Mouse (Mus musculus): Measurements from ENCODE around the gene D830030K20Rik. TPM values are rescaled to one million over a fixed set of nuclear protein-coding genes. Genes with fewer than 3 reads are reported as not detected.
"Not testable (repeated sequence)": the region's sequence is repeated elsewhere in the genome, so short reads cannot be mapped to it uniquely, and the experiment has no call there.

D830030K20Rik gene
- polyA plus RNA-seq (2012): not detected in 2 replicates

- TF ChIP-seq GATA1 (IDR thresholded peaks at IDR 0.05; ENCODE audit: low read length): not testable (repeated sequence)
Measured at GRCm38 (mm10) chr14:3208272-3209152, at the start of gene D830030K20Rik. D830030K20Rik (plus strand) TSS chr14:3208488.

- TF ChIP-seq GATA1 (IDR thresholded peaks at IDR 0.05; ENCODE audit: low read length): not testable (repeated sequence)
Measured at GRCm38 (mm10) chr14:3187955-3188354, 20.3 kb upstream of the D830030K20Rik start, which contains the start of gene Gm5795. Gm5795 (plus strand) TSS chr14:3188255.

Other genes with a start within 250 kb of the D830030K20Rik start
- not detected in 2 replicates for gene Gm2888, start 178.5 kb upstream of the D830030K20Rik start, polyA plus RNA-seq (2012)
- gene Gm2897, start 159.2 kb upstream of the D830030K20Rik start, polyA plus RNA-seq (2012): not detected in 2 replicates
- gene Gm10340, start 74.5 kb upstream of the D830030K20Rik start, polyA plus RNA-seq (2012): not detected in 2 replicates
- gene Gm5795, start 20.2 kb upstream of the D830030K20Rik start, polyA plus RNA-seq (2012): not detected in 2 replicates
- not detected in 2 replicates for gene Gm2956, start 124.1 kb downstream of the D830030K20Rik start, polyA plus RNA-seq (2012)
- gene Gm10413, start 186.6 kb downstream of the D830030K20Rik start, polyA plus RNA-seq (2012): not detected in 2 replicates
- gene Gm10409, start 204.1 kb downstream of the D830030K20Rik start, polyA plus RNA-seq (2012): not detected in 2 replicates
- gene Gm3005, start 219.6 kb downstream of the D830030K20Rik start, polyA plus RNA-seq (2012): not detected in 2 replicates
- not detected in 2 replicates for gene Gm10408, start 240.9 kb downstream of the D830030K20Rik start, polyA plus RNA-seq (2012)

Measured in G1E-ER4 (cell line).